Comparison of ENCODE assay signal across 8 mouse cellular contexts in genomic region chr5:41707115-41708015, GRCm38 (mm10). TPM values are rescaled to one million over a fixed set of nuclear protein-coding genes. Genes with fewer than 3 reads are reported as not detected.
A peak's percentile ranks its signal among the peaks of the same experiment; 100 is the strongest.
DNase-seq lines count a peak whose midpoint lies in the region; ATAC-seq and TF ChIP-seq lines count a peak whose summit lies in the region.

No protein-coding gene starts in this region.

- H3K4me3 ChIP-seq in hindbrain, embryonic 11.5 days (ENCODE audit: low read depth, low read length), result peak overlapping the region; percentile 90
- H3K4me3 ChIP-seq in lung, embryonic 16.5 days (ENCODE audit: low read length), result peak overlapping the region; percentile 89

- POLR2A ChIA-PET in Patski (lab: Charles Lee), result interaction anchor here (1.3 kb wide), 1 partner anchor 9 kb away, joined by 4 read pairs; no protein-coding TSS in a partner anchor

- H3K36me3 ChIP-seq in hindbrain, embryonic 11.5 days (ENCODE audit: control insufficient read depth, insufficient read depth, low read length), result no peaks in the 10 kb centered on the region
- no peaks in the 10 kb centered on the region for H3K36me3 ChIP-seq in lung, embryonic 16.5 days (ENCODE audit: control insufficient read depth, insufficient read depth, low read length)

- H3K27me3 ChIP-seq in Patski, result peaks cover 5% of the 10 kb centered on the region
- no peaks in the 10 kb centered on the region for H3K27me3 ChIP-seq in hindbrain, embryonic 11.5 days (ENCODE audit: control insufficient read depth, insufficient read depth, low read length)
- H3K27me3 ChIP-seq in lung, embryonic 16.5 days (ENCODE audit: control insufficient read depth, insufficient read depth, low read depth, low read length), result no peaks in the 10 kb centered on the region

- H3K9ac ChIP-seq in hindbrain, embryonic 11.5 days (ENCODE audit: low read depth, low read length), result peak overlapping the region; percentile 93
- peak overlapping the region; percentile 86 for H3K9ac ChIP-seq in lung, embryonic 16.5 days (ENCODE audit: low read length)

- H3K9me3 ChIP-seq in hindbrain, embryonic 11.5 days (ENCODE audit: control insufficient read depth, low read length), result no peaks in the 10 kb centered on the region
- no peaks in the 10 kb centered on the region for H3K9me3 ChIP-seq in lung, embryonic 16.5 days (ENCODE audit: control insufficient read depth, low read length)

- TF ChIP-seq CTCF in Patski (IDR thresholded peaks at IDR 0.05), result no peak

- H3K4me1 ChIP-seq in hindbrain, embryonic 11.5 days (replicated peaks; ENCODE audit: control insufficient read depth, insufficient read depth, low read length), result no peaks in the 10 kb centered on the region
- 0 out of 2 replicates have a peak, but pooled peaks cover 2% of the 10 kb centered on the region for H3K4me1 ChIP-seq in lung, embryonic 16.5 days (replicated peaks; ENCODE audit: control insufficient read depth, insufficient read depth, low read length)

- DNase-seq in Patski (ENCODE audit: low read depth, low spot score), result peak; percentile 3
- peak; percentile 55 to 82 for DNase-seq in cerebellum, adult 18-20 months
- DNase-seq in forelimb bud, embryonic 11.5 days (ENCODE audit: low read depth, low spot score), result peak; percentile 36
- peak; percentile 69 for DNase-seq in hindbrain, embryonic 11.5 days (ENCODE audit: low spot score)
- peak; percentile 45 to 52 for DNase-seq in layer of hippocampus, postnatal 14 days (ENCODE audit: low spot score in 2 of 2)
- peak; percentile 20 for DNase-seq in ovary, postnatal 14 days (ENCODE audit: low spot score)
- DNase-seq in urinary bladder, adult 2 months (ENCODE audit: low spot score), result peak; percentile 20

- under 1% methylated on average over 62 of the region's 63 CpGs for WGBS in hindbrain, embryonic 11.5 days
- under 1% methylated on average over 57 of the region's 63 CpGs for WGBS in lung, embryonic 16.5 days

- CTCF ChIA-PET in Patski (lab: Charles Lee), result interaction anchor here (1.5 kb wide), 1 partner anchor 57 kb away, joined by 3 read pairs; no protein-coding TSS in a partner anchor

- ATAC-seq in Patski, result peak; percentile 75
- peak; percentile 89 for ATAC-seq in hindbrain, embryonic 11.5 days (ENCODE audit: low FRiP score)
- peak; percentile 93 for ATAC-seq in lung, embryonic 16.5 days (ENCODE audit: low read depth)

- peak overlapping the region; percentile 91 for H3K27ac ChIP-seq in hindbrain, embryonic 11.5 days (ENCODE audit: low read depth, low read length)
- H3K27ac ChIP-seq in lung, embryonic 16.5 days (ENCODE audit: low read length), result peak overlapping the region; percentile 87

- in situ Hi-C loops in Patski (cut with MboI; ENCODE audit: low pct_unique_long_range_greater_than_20kb), result no loop called here

- peak overlapping the region; percentile 90 for H3K4me2 ChIP-seq in hindbrain, embryonic 11.5 days (replicated peaks; ENCODE audit: low read depth, low read length)
- peak overlapping the region; percentile 97 for H3K4me2 ChIP-seq in lung, embryonic 16.5 days (ENCODE audit: low read depth, low read length)

RNA-seq across cellular contexts. Expression of gene Rab28, which starts 0.6 kb away (rescaled TPM):
- polyA plus RNA-seq in Patski (2021), result 89.2 TPM
- polyA plus RNA-seq in hindbrain, embryonic 11.5 days (2014; fragmentation: Nextera tagmentation; extraction: Ambion mirVana), result 94.7 and 99.6 TPM in 2 replicates
- total RNA-seq in layer of hippocampus, postnatal 14 days (2021), result 10 to 100 TPM; 64.0 to 67.0 TPM
- 53.8 and 57.7 TPM in 2 replicates for polyA plus RNA-seq in lung, embryonic 16.5 days (2015; fragmentation: Nextera tagmentation; extraction: Ambion mirVana)
- polyA plus RNA-seq in urinary bladder, adult 2 months (2012; rRNA removed), result 49.1 and 52.4 TPM in 2 replicates

RNA-seq across cellular contexts. Expression of gene Nkx3-2, which starts 56.9 kb away (rescaled TPM):
- polyA plus RNA-seq in Patski (2021), result 0.04 TPM
- 0.84 and 1.0 TPM in 2 replicates for polyA plus RNA-seq in hindbrain, embryonic 11.5 days (2014; fragmentation: Nextera tagmentation; extraction: Ambion mirVana)
- total RNA-seq in layer of hippocampus, postnatal 14 days (2021), result not detected
- polyA plus RNA-seq in lung, embryonic 16.5 days (2015; fragmentation: Nextera tagmentation; extraction: Ambion mirVana), result not detected in 2 replicates
- not detected in 2 replicates for polyA plus RNA-seq in urinary bladder, adult 2 months (2012; rRNA removed)

Comparison
In these comparisons a context has a peak if more than half of its experiments do, and no peak if none do; other contexts are left out.
1. Peak in every context shown above with its lines: DNase-seq, ATAC-seq, H3K4me3 ChIP-seq and H3K27ac ChIP-seq.
2. DNase-seq: peak in every context shown above with its lines; median percentile 69 in hindbrain, embryonic 11.5 days; 68 in cerebellum, adult 18-20 months; 48 in layer of hippocampus, postnatal 14 days; 36 in forelimb bud, embryonic 11.5 days; 20 in ovary, postnatal 14 days; 20 in urinary bladder, adult 2 months; 3 in Patski.